Mouse (Mus musculus) cerebellum, adult 2 months (tissue): ENCODE measurements around the gene Gnat2. TPM values are rescaled to one million over a fixed set of nuclear protein-coding genes. Genes with fewer than 3 reads are reported as not detected.

Experiments used
- DNase-seq, 2 experiments: peaks; one replicate each; pipeline ENCODE4 v3.0.0; 2021
- H3K27ac ChIP-seq: fragments of 200-500 bp; 2 replicates; pipeline ENCODE4 v1.5.1; 2012; ENCODE audit warnings: low read length, control low read depth, inconsistent platforms; ENCODE audit not compliant: insufficient read depth
- H3K27me3 ChIP-seq: fragments of 200-500 bp; 2 replicates; pipeline ENCODE4 v1.6.1; 2012; ENCODE audit warnings: inconsistent platforms, mild to moderate bottlenecking, low read length, moderate library complexity; ENCODE audit not compliant: control insufficient read depth, insufficient read depth
- H3K4me1 ChIP-seq: fragments of 200-500 bp; 2 replicates; pipeline ENCODE4 v1.6.1; 2011; ENCODE audit warnings: low read length; ENCODE audit not compliant: control insufficient read depth, insufficient read depth
- H3K4me3 ChIP-seq: fragments of 200-500 bp; replicated peaks from 2 replicates; pipeline ENCODE3; 2011; ENCODE audit warnings: mild to moderate bottlenecking, low read depth, low read length, control low read depth; ENCODE audit not compliant: insufficient read depth
- CTCF ChIP-seq: fragments of 200-500 bp; IDR thresholded peaks from 2 replicates; pipeline ENCODE4 v1.5.1; 2011; ENCODE audit warnings: low read depth, mild to moderate bottlenecking, control low read depth, low read length, moderate library complexity, borderline replicate concordance; ENCODE audit not compliant: insufficient read depth
- POLR2A ChIP-seq: fragments of 200-500 bp; IDR thresholded peaks from 2 replicates; pipeline ENCODE4 v1.6.1; 2011; ENCODE audit warnings: low read length, control low read depth, borderline replicate concordance; ENCODE audit not compliant: insufficient read depth
- WGBS: fragments of 180-500 bp; shearing (Covaris S2); methylation state at CpG from one replicate; pipeline ENCODE4 v1.1.7; 2018; 5-methylcytosine and 5-hydroxymethylcytosine counted together
- polyA plus RNA-seq: library from polyadenylated mRNA; depleted of rRNA; stranded (reverse); fragments of >200 nt; gene quantifications from 2 replicates; pipeline ENCODE4 v1.2.3, GENCODE M21; 2012; rRNA removed

The Gnat2 gene
- polyA plus RNA-seq, 1 experiment = 0.47 TPM

DNA sequence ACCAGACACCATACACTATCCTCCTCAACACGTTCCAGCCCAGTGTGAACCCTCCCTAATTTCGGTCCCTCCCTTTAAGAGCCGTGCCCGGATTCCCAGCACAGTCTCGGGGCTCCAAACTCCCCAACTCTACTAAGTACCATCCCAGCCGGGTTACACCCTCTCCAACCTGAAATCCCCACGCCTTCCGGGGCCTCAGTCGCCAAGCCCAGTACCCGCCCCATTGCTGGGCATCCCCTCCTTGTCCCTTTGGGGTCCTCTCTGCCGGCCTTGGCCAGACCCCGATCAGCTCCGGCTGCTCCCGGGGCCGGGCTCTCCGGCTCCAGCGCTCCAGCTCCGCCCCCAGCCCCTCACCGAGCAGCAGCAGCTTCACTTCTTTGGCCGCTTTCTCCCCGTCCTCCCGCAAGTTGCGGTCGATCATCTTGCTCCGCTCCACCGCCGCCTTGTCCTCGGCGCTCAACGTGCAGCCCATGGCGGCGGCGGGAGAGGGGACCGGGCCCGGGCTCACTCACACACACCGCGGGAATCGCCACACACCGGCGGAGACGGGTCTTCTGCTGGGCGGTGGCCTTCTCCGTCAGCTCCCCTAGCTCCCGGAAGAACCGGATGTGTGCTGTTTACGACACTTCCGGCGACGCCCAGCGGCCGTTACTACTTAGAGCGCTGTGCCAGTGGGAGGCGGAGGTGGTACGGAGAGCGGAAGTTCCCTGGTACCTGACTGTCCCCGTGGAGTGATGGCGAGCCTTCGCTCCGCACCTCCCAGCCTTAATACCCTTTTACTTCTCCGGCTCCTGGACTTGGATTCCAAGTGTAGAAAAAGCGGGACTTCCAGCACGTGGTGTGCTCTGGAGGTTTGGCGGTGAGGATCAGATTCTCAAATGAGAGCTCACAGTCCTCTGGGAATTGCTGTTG is 53.2 kb downstream of the Gnat2 start, which contains the start of gene Gnai3:
Gene Gnai3 (minus strand): TSS at position 613 of the 912 bp plus-strand sequence.
- under 1% methylated on average over 63 of the region's 63 CpGs for WGBS
- peak within 1 kb of the TSS; percentile 81 for H3K27ac ChIP-seq
- DNase-seq = peak; percentile 91
- no peaks in the 10 kb centered on the region for H3K4me1 ChIP-seq
- no peak for TF ChIP-seq CTCF
- TF ChIP-seq POLR2A = peak; percentile 92
- H3K4me3 ChIP-seq = peak within 1 kb of the TSS; percentile 70
- H3K27me3 ChIP-seq = no peaks in the 10 kb centered on the region

DNA sequence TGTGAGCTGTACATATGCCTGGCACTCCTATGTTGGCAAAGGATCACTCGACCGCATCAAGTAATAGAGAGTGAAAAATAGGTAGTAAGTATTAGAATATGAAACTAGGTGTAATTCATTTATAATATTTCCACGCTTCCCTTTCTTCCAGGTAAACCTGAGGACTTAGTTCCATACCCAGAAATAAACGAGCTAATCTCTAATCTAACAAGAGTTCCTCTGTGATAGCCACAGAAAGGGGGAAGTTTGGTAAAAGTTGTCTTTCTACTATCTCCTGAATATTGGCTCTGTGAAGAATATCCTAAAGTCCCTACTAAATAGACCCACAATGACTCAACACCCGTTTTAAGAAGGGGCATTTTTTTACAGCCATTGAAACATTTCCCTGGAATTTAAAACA is 54.1 kb downstream of the Gnat2 start:
- Histone ChIP-seq H3K4me1 (no peaks in the 10 kb centered on the region), H3K4me3 (peak overlapping the region; percentile 70), H3K27ac (no peak overlapping the region), H3K27me3 (no peaks in the 10 kb centered on the region)
- no peak for DNase-seq
- 52% methylated on average over 5 of the region's 5 CpGs for WGBS
- TF ChIP-seq POLR2A = no peak
- TF ChIP-seq CTCF = no peak

GRCm38 (mm10) chr3:108147386-108148235 is 55.0 kb downstream of the Gnat2 start:
- Histone ChIP-seq H3K27ac (no peak overlapping the region), H3K4me3 (no peak overlapping the region), H3K4me1 (no peaks in the 10 kb centered on the region; the same call in 1 of the 2 replicates), H3K27me3 (no peaks in the 10 kb centered on the region)
- WGBS = 49% methylated on average over 11 of the region's 11 CpGs
- DNase-seq = peak; percentile 81 to 87
- peak; percentile 93 for TF ChIP-seq CTCF
- no peak for TF ChIP-seq POLR2A

Other genes with a start within 250 kb of the Gnat2 start
- gene Eps8l3, start 215.6 kb upstream of the Gnat2 start, polyA plus RNA-seq = 0.05 TPM in 2 replicates
- gene Gstm5, start 197.0 kb upstream of the Gnat2 start, polyA plus RNA-seq = 252 and 282 TPM in 2 replicates
- 45.9 and 53.9 TPM in 2 replicates for gene Gstm7, start 161.0 kb upstream of the Gnat2 start, polyA plus RNA-seq
- 4.1 and 4.6 TPM in 2 replicates for gene Gstm6, start 149.0 kb upstream of the Gnat2 start, polyA plus RNA-seq
- not detected in 2 replicates for gene Gstm3, start 123.5 kb upstream of the Gnat2 start, polyA plus RNA-seq
- gene Gstm2, start 106.3 kb upstream of the Gnat2 start, polyA plus RNA-seq = 3.9 and 5.7 TPM in 2 replicates
- 323 and 346 TPM in 2 replicates for gene Gstm1, start 74.8 kb upstream of the Gnat2 start, polyA plus RNA-seq
- 11.3 and 11.8 TPM in 2 replicates for gene Gstm4, start 47.9 kb upstream of the Gnat2 start, polyA plus RNA-seq
- 135 and 140 TPM in 2 replicates for gene Ampd2, start 6.1 kb upstream of the Gnat2 start, polyA plus RNA-seq
- gene Gnai3, start 53.4 kb downstream of the Gnat2 start, polyA plus RNA-seq = 25.6 and 27.4 TPM in 2 replicates
- gene Gpr61, start 62.1 kb downstream of the Gnat2 start, polyA plus RNA-seq = 6.2 and 6.5 TPM in 2 replicates
- 50.8 and 53.5 TPM in 2 replicates for gene Amigo1, start 93.5 kb downstream of the Gnat2 start, polyA plus RNA-seq
- 13.1 and 13.8 TPM in 2 replicates for gene Cyb561d1, start 108.4 kb downstream of the Gnat2 start, polyA plus RNA-seq
- 25.9 and 26.9 TPM in 2 replicates for gene Atxn7l2, start 118.1 kb downstream of the Gnat2 start, polyA plus RNA-seq
- gene Sypl2, start 133.9 kb downstream of the Gnat2 start, polyA plus RNA-seq = 2.4 TPM in 2 replicates
- gene Psma5, start 164.1 kb downstream of the Gnat2 start, polyA plus RNA-seq = 111 and 112 TPM in 2 replicates
- 88.7 and 94.4 TPM in 2 replicates for gene Sort1, start 191.3 kb downstream of the Gnat2 start, polyA plus RNA-seq